23 mouse cellular contexts compared by ENCODE assay signal in genomic region chr14:121613490-121613889, GRCm38 (mm10).
DNase-seq lines count a peak whose midpoint lies in the region; ATAC-seq lines count a peak whose summit lies in the region.
"Had no signal": no experiment of that assay in that cellular context is flagged by ENCODE, and none has a peak within 500 bp of the region (broad histone marks: within the 10 kb centered on the region; RNA-seq: fewer than 3 reads in every experiment).

No protein-coding gene starts in this region.

- H3K27ac ChIP-seq in neural tube, embryonic 15.5 days (replicated peaks), result 0 out of 2 replicates have a peak overlapping the region, but pooled peaks have one; percentile 23
- H3K27ac ChIP-seq: embryonic facial prominence, embryonic 13.5 days; forebrain, embryonic 13.5 days; heart, embryonic 10.5 days; hindbrain, embryonic 14.5 days had no signal

- H3K27me3 ChIP-seq in neural tube, embryonic 15.5 days (replicated peaks), result no peaks in the 10 kb centered on the region
- H3K27me3 ChIP-seq: embryonic facial prominence, embryonic 13.5 days; forebrain, embryonic 13.5 days had no signal

- 0 out of 2 replicates have a peak, but pooled peaks cover 5% of the 10 kb centered on the region for H3K4me1 ChIP-seq in neural tube, embryonic 15.5 days
- H3K4me1 ChIP-seq: forebrain, embryonic 13.5 days had no signal

- no peak overlapping the region for H3K9ac ChIP-seq in neural tube, embryonic 15.5 days (replicated peaks)
- H3K9ac ChIP-seq: embryonic facial prominence, embryonic 13.5 days; forebrain, embryonic 13.5 days; hindbrain, embryonic 14.5 days had no signal

- no peak overlapping the region for H3K4me2 ChIP-seq in neural tube, embryonic 15.5 days
- H3K4me2 ChIP-seq: embryonic facial prominence, embryonic 13.5 days; forebrain, embryonic 13.5 days; hindbrain, embryonic 14.5 days had no signal

- no peaks in the 10 kb centered on the region for H3K9me3 ChIP-seq in neural tube, embryonic 15.5 days (replicated peaks)
- H3K9me3 ChIP-seq: embryonic facial prominence, embryonic 13.5 days; forebrain, embryonic 13.5 days; G1E; heart, embryonic 10.5 days had no signal

- DNase-seq in frontal cortex, adult 2 months (ENCODE audit: extremely low spot score in 1 of 2, low spot score in 1 of 2), result peak; percentile 49 to 66
- DNase-seq in frontal cortex, postnatal 25 days (ENCODE audit: low spot score in 2 of 2), result no peak
- no peak for DNase-seq in neural tube, embryonic 10.5 days (ENCODE audit: extremely low spot score, low spot score)
- DNase-seq in brain, adult 2 months (ENCODE audit: low read depth, low spot score), result peak; percentile 88
- DNase-seq in lung, adult 18-20 months, result no peak
- DNase-seq: adrenal gland, adult 8-10 months; adrenal gland, postnatal 36 days; B cell, adult 2 months; cerebellum, adult 11 months; cerebellum, adult 9-10 months; cerebellum, postnatal 36 days; gastrocnemius, adult 2 months; gastrocnemius, postnatal 25 days; heart, adult 18-20 months; heart, postnatal 10 days had no signal

- ATAC-seq in neural tube, embryonic 15.5 days (ENCODE audit: low FRiP score), result peak; percentile 57; the same call in 1 of the 2 replicates
- ATAC-seq: CD4-positive, CD25-positive, alpha-beta regulatory T cell, adult 4 months; intestine, embryonic 16.5 days had no signal

- no peak overlapping the region for H3K4me3 ChIP-seq in neural tube, embryonic 15.5 days (replicated peaks)
- H3K4me3 ChIP-seq: embryonic facial prominence, embryonic 13.5 days; forebrain, embryonic 13.5 days; gastrocnemius, adult 2 months; heart, embryonic 10.5 days had no signal

- peaks cover 7% of the 10 kb centered on the region; the same call in 1 of the 2 replicates for H3K36me3 ChIP-seq in neural tube, embryonic 15.5 days
- H3K36me3 ChIP-seq: embryonic facial prominence, embryonic 13.5 days had no signal

- WGBS in neural tube, embryonic 15.5 days, result 57% methylated on average over 3 of the region's 3 CpGs

Comparison
In these comparisons a context has a peak if more than half of its experiments do, and no peak if none do; other contexts are left out.
1. DNase-seq: peak in frontal cortex, adult 2 months (2 of 2) and brain, adult 2 months (single experiment); none in frontal cortex, postnatal 25 days (0 of 2), neural tube, embryonic 10.5 days (single experiment) and lung, adult 18-20 months (0 of 2).